Mouse (Mus musculus): Measurements from ENCODE around the gene Adamts16.

DNA sequence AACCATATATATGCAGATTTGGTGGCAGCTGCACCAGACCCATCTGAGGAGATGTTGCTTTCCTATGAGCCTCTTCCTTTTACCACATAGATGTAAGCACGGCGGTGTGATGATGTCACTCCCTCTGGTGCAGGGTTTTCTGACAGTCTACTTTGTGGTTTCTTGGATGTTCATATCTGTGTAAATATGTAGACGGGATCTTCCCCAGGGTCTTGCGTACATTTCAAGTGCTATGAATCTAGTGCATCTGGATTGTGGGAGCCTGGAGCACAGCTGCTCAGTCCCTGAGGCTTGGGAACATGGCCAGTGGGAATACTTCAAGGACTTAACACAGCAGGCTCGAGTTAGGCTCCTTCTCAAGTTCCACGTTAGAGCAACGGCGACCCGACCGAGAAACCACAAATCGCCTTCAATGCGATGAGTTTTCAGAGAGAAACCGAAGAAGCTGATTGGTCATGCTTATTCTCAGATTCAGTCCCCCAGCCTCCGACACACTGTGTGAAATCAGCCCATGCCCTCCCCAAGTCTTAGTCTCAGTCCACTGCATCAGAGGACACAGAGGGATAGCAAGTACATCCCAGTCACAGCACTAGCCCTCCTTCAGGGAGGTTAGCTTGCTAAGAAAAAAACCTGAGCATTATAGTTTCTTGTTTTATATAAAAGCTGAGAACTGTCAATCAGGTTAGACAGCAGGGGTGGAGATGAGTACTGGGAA, 95.2 kb downstream of the Adamts16 start:
- no peak for TF ChIP-seq CTCF (IDR thresholded peaks at IDR 0.05; ENCODE audit: borderline replicate concordance, insufficient read depth, low read length)
- TF ChIP-seq POLR2A (IDR thresholded peaks at IDR 0.05; ENCODE audit: low read depth, low read length), result no peak

Measured in embryonic fibroblast, embryonic 13.5 days (primary cell).